1 mouse cellular context compared by ENCODE assay signal in the genomic region with DNA sequence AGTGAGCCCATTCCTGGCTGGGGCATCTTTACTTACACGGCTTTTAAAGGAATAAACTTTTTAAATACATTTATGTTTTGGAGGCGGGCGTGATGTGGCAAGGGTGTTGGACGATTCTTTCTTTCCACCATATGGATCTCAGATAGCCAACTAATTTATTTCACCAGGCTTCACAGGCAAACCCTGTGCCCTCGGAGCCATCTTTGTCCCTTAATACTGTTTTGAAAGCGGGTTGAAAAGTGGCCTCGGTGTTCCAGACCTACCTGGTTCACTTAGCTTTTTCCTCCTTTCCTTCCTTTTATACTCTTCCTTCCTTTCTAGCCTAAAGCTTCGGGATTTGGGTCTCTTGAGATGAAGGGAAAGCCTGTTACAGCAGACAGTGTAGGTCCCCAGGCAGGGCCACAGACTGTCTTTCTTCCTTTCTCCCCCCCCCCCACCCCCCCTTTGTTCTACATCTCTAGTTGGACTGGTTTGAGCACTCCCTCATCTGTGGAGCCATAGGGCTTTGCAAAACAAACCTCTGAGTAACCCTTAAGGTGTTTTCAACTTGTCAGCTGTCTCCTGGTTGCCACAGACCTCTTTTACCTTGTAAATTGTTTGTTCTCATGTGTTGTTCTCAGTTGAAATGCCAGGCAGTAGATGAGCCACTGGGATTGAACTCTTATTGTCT.
TF ChIP-seq lines count a peak whose summit lies in the region.

No protein-coding gene starts in this region.

TF ChIP-seq in CH12.LX, 34 proteins besides CTCF, POLR2A, EP300 and RAD21:
- no peak for TF ChIP-seq TCF12 (IDR thresholded peaks at IDR 0.05; ENCODE audit: low read depth, low read length)
- TF ChIP-seq POLR2AphosphoS2 (IDR thresholded peaks at IDR 0.05; ENCODE audit: low read depth, low read length): no peak
- TF ChIP-seq SMC3 (IDR thresholded peaks at IDR 0.05; ENCODE audit: low read depth, low read length): no peak
- no peak for TF ChIP-seq MYC (IDR thresholded peaks at IDR 0.05; ENCODE audit: low read depth, low read length)
- no peak for TF ChIP-seq ZNF384 (IDR thresholded peaks at IDR 0.05; ENCODE audit: low read depth, low read length)
- no peak for TF ChIP-seq ETS1 (conservative IDR thresholded peaks at IDR 0.05; ENCODE audit: low read depth, low read length)
- TF ChIP-seq KAT2A (IDR thresholded peaks at IDR 0.05; ENCODE audit: insufficient replicate concordance, low read length): no peak
- no peak for TF ChIP-seq CHD1 (IDR thresholded peaks at IDR 0.05; ENCODE audit: low read depth, low read length)
